Mouse (Mus musculus) heart, adult 18-20 months (tissue): ENCODE measurements around the gene Pom121l2. TPM values are rescaled to one million over a fixed set of nuclear protein-coding genes. Genes with fewer than 3 reads are reported as not detected.

Experiments used
- microRNA-seq, 2 experiments: library from miRNA; unstranded; fragments of <30 nt; microRNA quantifications; one replicate each; pipeline ENCODE4 v1.2.0; 2022
- total RNA-seq, 2 experiments: library from RNA; stranded (reverse); gene quantifications; 2 replicates each; pipeline ENCODE4 v1.2.3; 2021

Gene Pom121l2
- total RNA-seq, 2 experiments from 2014 or later, result not detected

Small RNA genes lying within 50 kb of the gene (microRNA-seq; reads per million reads assigned to microRNA genes)
- gene Gm44390, result 0 reads per million in 2 experiments

Other genes with a start within 250 kb of the Pom121l2 start
- gene Hist1h4j, start 246.1 kb upstream of the Pom121l2 start, total RNA-seq, result 1 to 10 TPM; 1.9 to 3.4 TPM
- 10 to 100 TPM; 39.5 to 45.0 TPM for gene Hist1h4k, start 230.7 kb upstream of the Pom121l2 start, total RNA-seq
- gene Hist1h2ak, start 227.4 kb upstream of the Pom121l2 start, total RNA-seq, result 1 to 10 TPM; 2.5 to 4.6 TPM
- 1 to 10 TPM; 4.3 to 4.8 TPM for gene Hist1h2bn, start 227.1 kb upstream of the Pom121l2 start, total RNA-seq
- gene Hist1h1b, start 200.6 kb upstream of the Pom121l2 start, total RNA-seq, result 1 to 10 TPM; 3.5 to 4.0 TPM
- gene Hist1h3i, start 197.8 kb upstream of the Pom121l2 start, total RNA-seq, result 10 to 100 TPM; 10.2 to 11.2 TPM
- gene Hist1h2an, start 194.0 kb upstream of the Pom121l2 start, total RNA-seq, result 1 to 10 TPM; 1.0 to 5.3 TPM
- 1 to 10 TPM; 3.3 to 4.2 TPM for gene Hist1h2bp, start 193.7 kb upstream of the Pom121l2 start, total RNA-seq
- gene Hist1h2bq, start 171.0 kb upstream of the Pom121l2 start, total RNA-seq, result 10 to 100 TPM; 27.9 to 31.1 TPM
- gene Hist1h2ao, start 170.7 kb upstream of the Pom121l2 start, total RNA-seq, result 1 to 10 TPM in 1 of 2 experiments, not detected in 1; 1.4 TPM
- gene Hist1h4m, start 169.4 kb upstream of the Pom121l2 start, total RNA-seq, result 10 to 100 TPM; 41.7 to 58.7 TPM
- gene Hist1h4n, start 149.0 kb upstream of the Pom121l2 start, total RNA-seq, result 1 to 10 TPM; 4.7 to 9.4 TPM
- gene Hist1h2ap, start 147.7 kb upstream of the Pom121l2 start, total RNA-seq, result 10 to 100 TPM; 11.6 to 12.2 TPM
- 10 to 100 TPM; 28.3 to 30.7 TPM for gene Hist1h2br, start 147.5 kb upstream of the Pom121l2 start, total RNA-seq
- 1 to 10 TPM in 1 of 2 experiments, under 1 TPM in 1; 0.67 to 1.3 TPM for gene Zfp184, start 36.1 kb upstream of the Pom121l2 start, total RNA-seq
- gene Prss16, start 28.5 kb downstream of the Pom121l2 start, total RNA-seq, result not detected
- gene Hist1h2ah, start 54.4 kb downstream of the Pom121l2 start, total RNA-seq, result 10 to 100 TPM; 10.9 to 12.6 TPM
- 10 to 100 TPM; 15.2 to 16.5 TPM for gene Hist1h2bk, start 54.7 kb downstream of the Pom121l2 start, total RNA-seq
- 10 to 100 TPM; 15.0 to 20.2 TPM for gene Hist1h4i, start 60.2 kb downstream of the Pom121l2 start, total RNA-seq
- 10 to 100 TPM in 1 of 2 experiments, 1 to 10 TPM in 1; 7.7 to 10.8 TPM for gene Hist1h2ag, start 61.8 kb downstream of the Pom121l2 start, total RNA-seq
- 1 to 10 TPM; 2.8 to 6.2 TPM for gene Hist1h2bj, start 62.0 kb downstream of the Pom121l2 start, total RNA-seq
- not detected for gene Vmn1r188, start 103.2 kb downstream of the Pom121l2 start, total RNA-seq
- not detected for gene Vmn1r189, start 124.6 kb downstream of the Pom121l2 start, total RNA-seq
- gene Vmn1r191, start 202.8 kb downstream of the Pom121l2 start, total RNA-seq, result not detected
- not detected for gene Vmn1r192, start 209.9 kb downstream of the Pom121l2 start, total RNA-seq
- not detected for gene Vmn1r193, start 242.0 kb downstream of the Pom121l2 start, total RNA-seq